Mouse (Mus musculus) kidney, adult 9 months (tissue): ENCODE results near the gene Sst.
A peak's percentile ranks its signal among the peaks of the same experiment; 100 is the strongest.
"Not testable (repeated sequence)": the region's sequence is repeated elsewhere in the genome, so short reads cannot be mapped to it uniquely, and the experiment has no call there.

Experiments
- DNase-seq: peaks from one replicate; pipeline ENCODE4 v3.0.0; 2022

The Sst gene

DNA sequence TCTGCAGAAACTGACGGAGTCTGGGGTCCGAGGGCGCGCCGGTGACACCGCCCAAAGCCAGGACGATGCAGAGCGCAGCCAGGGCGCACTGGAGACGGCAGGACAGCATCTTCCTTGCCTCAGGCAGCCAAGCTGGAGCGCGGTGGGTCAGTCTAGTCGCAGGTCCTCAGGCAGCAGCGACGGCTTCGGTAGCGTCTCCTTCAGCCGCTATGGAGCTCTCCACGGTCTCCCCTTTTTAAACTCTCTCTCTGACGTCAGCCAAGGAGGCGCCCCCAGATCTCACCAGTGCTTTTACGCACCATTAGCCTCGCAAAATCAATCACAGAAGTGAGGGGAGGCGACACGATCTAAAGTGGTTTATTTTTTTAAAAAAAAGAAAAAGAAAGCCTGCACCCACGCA, at the start of gene Sst:
Gene Sst, minus strand, starts transcription at position 323 of the 400 bp plus-strand sequence.
- no peak for DNase-seq

DNA sequence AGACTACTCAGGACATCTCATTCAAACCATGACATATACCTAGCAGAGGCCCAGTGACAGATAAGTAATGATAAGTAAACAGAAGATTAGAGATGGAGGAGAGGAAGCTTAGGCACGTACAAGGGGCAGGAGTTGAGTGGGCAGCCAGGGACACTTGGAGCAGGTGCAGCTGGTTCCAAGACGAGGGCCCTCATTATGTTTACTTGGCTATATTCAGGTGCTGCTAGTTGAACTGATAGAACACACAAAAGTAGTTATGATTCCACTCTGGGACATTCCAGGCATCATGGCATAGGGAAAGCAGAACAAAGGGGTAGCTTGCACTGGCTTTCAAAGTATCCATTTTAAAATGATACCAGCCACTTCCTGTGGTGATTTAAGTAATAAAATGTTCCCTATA, 43.6 kb upstream of the Sst start:
- no peak for DNase-seq

DNA sequence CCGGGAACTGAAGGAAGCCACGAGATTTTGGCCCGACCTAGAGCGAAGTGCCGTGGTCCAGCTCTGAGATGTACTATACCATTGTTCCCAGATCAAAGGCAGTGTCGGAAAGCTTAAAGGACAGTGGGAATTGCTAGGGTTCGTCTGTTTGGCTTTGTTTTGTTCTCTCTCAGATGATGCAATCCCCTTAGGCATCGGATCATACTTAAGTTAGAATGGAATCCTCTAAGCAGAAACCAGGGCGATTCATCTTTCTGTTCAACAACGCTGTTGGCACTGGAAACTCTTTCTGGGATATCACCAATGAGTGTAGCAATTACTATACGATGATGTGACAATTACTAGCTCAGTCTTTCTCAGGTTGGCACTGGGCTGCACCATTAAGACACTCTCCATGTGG, 41.5 kb upstream of the Sst start, which contains the start of gene Rtp2:
Gene Rtp2, minus strand, starts transcription at position 101 of the 400 bp plus-strand sequence.
- DNase-seq: no peak

DNA sequence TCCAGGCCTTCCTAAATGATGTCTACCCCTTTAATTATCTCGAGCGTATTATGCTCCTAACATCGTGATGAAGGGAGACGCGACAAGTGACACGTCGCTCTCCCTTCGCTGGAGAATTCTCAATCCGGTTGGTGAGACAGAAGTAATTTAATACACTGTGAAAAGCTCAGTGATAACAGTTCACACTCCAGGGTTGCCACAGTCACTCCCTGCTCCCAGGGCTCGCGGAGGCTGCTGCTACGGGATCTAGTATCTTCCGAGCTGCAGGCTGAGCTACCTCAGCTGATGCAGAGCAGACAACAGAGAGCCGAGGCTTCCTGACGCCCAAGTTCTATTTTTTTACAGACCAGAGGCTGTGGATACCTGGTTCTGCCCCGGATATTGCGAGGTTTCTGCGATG, 40.5 kb upstream of the Sst start:
- DNase-seq: no peak

DNA sequence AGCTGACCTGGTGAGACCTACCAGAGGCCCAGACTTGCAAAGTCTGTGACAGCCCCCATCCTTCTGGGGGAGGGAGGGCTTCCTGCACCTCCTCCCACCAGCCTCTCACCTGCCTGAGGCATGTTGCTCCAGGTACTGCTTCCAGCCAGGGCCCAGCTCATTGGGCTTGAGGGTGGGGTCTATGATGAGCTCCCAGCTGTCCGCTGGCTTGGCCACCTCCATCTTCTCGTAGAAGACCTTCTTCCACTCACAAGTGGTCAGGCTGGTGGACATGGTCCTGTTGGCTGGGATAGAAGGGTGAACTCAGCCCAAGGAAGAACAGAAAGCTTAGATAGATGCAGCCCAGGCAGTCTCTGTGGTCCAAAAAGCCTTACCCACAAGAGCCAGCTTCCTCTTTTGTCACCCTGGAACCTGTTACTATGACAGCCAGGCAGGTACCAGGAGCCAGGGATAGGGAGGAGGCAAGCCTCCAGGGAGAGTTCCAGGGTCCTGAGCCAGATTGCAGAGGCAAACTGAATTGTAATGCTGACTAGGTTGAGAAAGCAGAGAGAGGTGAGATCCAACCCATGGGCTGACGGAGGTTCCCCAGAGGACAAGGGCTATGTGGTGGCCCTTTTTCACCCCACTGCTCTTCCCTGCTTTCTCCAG, 39.8 kb upstream of the Sst start:
- no peak for DNase-seq

DNA sequence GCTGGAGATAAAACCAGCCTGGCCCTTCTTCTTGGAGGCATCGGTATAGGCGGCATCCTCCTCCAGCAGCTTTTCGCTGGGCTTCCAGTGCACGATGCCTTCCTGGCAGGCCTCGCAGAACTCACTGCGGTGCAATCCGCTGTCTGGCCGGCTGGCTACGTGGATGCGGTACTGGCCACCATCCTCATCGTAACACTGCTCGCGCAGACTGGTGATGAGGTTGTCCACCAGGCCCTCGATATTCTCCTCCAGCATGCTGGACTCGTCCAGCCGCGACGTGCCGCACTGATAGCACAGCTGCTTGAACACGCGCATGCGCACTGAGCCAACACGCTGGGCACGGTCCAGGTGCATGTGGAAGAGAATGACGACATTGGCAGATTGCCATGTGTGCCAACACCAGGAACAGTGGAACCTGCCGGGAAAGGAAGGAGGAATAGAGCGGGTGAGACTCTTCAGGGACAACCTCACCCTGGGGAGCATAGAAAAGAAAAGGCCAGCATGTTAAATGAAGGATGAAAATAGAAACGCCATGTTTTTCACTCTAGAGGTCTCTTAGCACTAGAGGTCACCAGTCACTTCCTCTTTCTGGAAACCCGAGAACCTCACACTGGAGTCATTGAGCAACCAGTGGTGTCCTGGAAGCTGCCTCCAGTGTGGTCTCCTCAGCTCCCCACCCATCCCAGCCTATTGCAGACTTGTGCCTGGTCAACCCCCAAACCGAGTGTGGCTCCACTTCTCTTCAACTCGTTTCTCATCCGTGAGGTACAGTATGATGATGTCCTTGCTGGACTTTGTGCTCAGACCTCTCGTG, 36.8 kb upstream of the Sst start:
- no peak for DNase-seq

DNA sequence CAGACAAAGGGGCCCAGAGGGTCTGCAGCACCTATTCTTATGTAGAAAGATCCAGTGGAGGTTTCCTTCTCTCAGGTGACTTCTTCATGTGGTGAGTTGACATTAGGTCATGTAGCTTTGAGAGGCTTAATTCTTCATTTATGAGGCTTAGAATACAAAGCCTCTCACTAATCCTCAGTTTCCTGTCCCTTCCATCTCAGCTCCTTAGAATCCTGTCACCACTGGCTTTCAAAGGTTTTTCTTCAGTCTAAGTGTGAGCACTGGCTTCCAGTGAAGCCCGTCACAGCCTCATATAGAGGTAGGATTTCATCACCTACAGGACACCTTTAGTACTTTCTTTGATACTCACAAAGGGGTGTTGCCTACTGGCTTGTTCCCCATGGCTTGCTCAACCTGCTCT, 32.1 kb upstream of the Sst start:
- DNase-seq: no peak

DNA sequence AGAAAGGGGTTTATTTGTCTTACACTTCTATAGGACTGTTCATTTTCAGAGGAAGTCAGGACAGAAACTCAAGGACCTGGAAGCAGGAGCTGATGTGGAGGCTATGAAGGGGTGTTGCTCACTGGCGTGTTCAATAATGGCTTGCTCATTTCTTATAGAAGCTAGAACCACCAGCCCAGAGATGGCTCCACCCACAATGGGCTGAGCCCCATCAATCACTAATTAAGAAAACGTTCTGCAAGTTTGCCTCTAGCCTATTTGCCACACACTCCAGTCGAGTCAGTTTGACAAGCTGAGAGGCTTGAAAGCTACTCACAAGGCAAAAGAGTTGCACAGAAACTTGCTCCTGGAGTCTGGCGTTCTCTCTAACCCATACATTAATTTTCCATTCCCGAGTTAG, 30.9 kb upstream of the Sst start:
- DNase-seq: no peak

DNA sequence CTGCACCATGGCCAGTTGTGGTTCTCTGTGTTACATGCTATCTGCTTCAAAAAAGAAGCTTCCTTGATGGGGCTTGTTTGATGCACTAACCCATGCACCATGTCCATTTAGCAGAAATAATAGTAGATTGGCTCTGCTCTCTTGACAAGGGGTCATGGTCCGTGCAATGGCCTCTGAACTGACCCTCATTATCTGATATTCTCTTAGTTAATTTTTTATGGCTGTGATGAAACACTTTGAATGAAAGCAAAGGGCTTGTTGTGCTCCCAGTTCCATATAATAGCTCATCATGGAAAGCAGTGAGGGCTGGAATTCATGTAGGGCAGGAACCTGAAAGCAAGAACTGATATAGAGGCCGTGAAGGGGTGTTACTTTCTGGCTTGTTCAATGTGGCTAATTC, 28.7 kb upstream of the Sst start:
- no peak for DNase-seq

DNA sequence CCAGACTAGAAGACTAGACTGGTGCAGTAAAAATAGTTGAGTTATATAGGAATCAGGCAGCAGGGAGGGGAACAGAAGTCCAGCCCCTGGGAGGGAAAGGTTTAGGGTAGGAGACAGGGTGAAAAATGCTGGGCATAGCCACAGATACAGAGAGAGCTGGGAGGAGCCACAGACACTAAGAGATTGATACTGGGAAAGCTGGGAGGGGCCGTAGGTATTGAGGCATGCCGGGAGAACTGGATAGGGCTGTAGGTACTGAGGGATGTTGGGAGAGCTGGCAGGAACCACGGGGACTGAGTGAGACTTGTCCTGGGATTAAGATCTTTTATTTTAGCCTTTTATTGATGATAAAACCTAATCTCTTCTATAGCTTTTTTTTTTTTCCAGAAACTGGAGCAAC, 22.6 kb upstream of the Sst start:
- DNase-seq: no peak

DNA sequence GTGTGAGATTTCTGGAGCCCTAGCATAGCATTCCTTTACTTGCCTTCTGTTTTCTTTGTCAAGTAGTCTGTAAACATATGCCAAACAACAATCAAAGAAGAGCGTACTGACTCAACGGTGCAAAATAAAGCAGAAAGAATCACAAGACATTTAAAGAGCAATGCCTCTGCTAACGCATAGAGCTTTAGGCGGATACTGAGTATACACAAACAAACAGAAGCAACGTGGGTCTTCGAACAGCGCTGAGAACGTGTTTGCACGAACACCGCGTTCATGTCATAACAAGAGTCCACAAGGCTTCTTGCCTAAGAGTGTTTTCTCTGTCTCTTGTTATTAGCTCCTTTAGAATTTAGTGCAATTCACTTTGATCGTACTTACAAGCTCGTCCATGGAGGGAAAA, 22.0 kb upstream of the Sst start:
- DNase-seq: no peak

DNA sequence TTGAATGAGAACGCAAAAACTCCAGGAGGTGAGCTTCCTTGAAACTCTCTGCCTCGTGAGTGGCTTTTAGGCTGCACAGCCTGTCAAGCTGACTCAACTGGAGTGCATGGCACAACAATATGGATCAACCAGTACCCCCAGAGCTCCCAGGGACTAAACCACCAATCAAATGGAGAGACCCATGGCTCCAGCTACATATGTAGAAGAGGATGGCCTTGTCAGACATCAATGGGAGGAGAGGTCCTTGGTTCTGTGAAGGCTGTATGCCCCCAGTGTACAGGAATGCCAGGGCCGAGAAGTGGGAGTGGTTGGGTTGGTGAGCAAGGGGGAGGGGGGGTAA, 18.2 kb upstream of the Sst start:
- not testable (repeated sequence) for DNase-seq

DNA sequence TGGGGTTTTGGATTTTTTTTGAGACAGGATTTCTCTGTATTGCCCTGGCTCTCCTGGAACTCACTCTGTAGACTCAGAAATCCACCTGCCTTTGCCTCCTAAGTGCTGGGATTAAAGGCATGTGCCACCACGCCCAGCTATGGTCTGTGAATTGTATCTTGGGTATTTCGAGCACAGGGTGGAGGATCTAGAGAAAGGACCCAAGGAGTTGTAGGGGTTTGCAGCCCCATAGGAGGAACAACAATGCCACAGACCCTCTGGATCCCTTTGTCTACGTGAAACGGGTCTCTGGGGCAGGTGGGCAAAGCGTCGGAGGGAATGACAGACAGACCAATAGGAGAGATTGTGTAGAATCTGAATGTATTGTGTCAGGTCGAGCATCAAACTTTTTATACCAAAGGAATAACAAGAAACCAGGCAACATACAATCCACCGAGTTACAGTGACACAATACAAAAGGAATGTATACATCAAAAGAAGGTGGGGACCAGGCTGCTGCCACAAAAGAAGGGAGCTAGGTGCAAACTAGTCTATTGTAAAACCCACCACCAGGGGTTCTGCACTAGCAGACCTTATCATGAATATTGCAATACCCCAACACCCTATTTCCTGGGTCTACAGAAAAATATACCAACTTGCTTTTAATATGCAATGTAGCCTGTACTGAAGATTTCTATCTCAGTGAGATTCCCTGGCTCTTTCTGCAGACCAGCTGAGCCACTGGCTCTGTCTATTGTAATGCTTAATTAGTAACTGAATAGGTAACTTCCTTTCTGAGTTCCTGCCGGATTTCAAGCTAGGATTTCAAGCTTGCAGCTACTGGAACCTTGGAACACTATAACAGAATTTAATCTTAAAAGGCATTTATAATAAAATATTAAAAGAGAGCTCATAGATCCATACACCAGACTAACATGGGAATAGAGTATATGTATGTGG, 17.6 kb upstream of the Sst start:
- DNase-seq: not testable (repeated sequence)

DNA sequence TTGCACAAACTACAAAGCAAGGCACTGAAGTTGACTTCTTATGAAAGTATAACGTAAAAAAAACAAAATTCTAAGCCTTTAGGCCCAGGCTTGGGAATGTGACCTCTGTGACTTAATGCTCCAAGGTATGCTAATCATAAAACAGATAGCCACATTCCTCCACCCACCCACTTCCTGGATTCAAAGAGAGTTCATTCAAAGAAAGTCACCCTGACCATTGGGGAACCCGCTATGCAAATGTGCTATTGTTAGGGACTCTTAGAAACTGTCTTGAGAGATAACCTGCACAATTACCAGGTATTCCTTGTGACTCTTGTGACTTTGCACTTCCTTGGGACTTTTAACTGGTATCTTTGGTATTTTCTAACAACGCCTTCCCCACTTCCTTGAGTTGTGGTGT, 15.8 kb upstream of the Sst start:
- DNase-seq: not testable (repeated sequence)

DNA sequence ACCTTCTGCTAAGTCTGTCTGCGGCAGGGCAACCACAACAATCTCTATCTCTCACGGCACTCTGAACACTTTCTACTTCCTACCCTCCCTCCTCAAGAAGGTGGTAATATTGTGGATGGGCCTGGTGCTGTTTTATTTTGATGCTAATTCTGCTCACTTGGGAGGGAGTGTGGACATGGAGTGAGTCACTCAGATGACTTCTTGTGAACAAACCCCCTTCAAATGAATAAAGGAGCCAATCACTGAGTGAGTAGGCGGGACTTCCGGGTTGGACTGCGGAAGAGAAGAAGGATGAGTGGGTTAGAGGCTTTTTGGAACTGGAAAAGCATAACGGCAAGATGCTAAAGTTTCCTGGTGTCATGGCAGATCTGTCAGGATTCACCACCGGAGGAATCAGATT, 10.7 kb upstream of the Sst start:
- no peak for DNase-seq

DNA sequence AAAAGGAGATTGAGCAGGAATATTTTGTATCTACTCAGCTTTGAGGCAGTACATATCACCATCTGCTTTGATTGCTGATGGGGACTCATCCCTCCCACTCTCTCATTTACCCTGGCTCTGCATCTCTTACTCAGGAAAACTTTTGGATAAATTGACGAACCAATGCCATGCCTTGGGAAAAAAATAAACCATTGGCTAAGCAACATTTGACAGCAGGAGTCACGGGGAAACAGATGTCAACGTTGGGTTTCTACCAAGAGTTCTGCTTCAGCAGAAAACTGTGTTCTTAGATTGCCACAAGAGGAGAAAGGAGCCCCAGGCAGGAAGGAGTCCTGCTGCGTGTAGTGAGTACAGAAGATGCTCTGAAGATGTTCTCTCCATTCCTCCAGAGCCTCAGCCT, 9.3 kb upstream of the Sst start:
- no peak for DNase-seq

DNA sequence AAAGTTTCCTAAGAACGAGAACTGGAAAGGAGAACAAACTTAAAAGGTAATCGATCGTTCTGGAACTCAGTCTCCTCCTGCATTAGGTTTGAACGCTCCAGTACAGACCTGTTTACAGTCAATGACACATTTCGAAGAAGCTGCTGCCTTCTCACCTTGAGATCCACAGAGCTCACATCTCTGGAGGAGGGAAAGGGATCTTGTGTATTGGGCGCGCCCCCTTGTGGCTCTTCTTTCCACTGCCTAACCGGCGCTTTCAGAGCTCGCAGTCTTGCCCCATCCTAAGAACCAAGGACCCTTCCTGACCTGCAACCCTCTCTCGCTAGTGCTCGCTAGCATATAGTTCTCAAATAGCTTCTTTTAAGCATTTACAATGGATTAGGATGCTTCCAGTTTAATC, 8.1 kb upstream of the Sst start:
- peak; percentile 78 for DNase-seq

DNA sequence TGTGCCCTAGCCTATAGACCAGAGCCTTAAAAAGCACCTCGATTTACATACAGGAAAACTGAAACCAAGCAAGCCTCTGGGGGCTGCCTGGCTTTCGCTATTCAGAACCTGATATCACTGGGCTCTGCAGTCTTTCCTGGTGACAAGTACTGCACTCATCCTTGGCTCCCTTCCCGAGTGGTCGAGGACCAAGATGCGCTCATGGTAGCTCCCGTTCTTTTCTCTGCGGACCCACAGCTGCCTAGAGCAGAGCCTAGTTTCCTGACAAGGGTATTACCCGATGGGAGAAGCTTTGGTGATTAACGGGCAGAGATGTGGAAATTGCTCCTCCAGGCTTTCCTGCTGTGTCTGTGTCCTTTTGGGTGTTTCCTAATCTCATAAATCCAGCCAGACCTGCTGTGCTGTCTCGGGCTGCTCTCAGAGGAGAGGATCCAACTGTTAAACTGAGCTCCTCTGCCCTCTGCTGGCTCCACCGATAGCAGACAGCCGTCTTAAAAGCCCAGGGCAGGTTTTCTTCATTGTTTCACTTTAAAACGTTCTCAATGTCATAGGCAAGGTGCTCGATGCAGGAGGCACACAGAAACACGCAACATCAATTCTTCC, 7.3 kb upstream of the Sst start:
- peak; percentile 75 for DNase-seq

DNA sequence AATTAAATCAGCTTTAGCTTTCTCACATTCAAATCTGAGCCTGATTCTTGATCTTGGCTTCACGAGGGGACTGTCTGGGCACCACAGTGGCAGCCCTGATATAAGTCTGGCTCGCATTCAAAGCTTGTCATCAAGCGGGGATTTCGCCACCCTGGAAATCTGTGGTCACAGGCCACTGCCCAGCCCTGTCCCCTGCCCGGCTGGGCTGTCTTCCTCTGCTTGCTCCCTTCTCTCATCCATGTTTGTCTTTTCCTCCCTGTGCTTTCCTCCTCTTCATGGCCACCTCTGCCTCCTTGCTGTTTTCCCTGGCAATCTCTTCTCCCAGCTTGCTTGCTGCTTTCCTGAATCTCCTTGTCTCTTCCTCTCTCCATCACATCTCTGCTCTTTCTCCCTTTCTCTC, 6.7 kb upstream of the Sst start:
- no peak for DNase-seq

DNA sequence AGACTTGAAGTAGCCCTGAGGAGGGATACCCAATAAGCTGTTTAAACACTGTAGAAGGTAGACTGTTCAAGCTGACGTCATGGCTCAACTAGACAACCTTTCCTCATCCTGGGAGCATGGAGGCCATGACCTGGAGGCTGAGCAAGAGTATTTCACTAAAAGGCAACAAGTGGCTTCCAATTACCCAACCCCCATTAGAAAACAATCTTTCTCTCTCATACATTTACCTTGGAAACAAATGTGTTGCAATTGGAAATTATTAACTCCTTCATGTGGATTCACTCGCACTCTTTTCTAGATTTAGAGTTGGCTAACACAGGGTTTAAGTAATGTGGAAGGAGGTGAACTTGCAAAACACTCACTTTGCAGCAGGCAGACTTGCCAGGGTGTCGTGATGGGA, 4.4 kb upstream of the Sst start:
- no peak for DNase-seq

DNA sequence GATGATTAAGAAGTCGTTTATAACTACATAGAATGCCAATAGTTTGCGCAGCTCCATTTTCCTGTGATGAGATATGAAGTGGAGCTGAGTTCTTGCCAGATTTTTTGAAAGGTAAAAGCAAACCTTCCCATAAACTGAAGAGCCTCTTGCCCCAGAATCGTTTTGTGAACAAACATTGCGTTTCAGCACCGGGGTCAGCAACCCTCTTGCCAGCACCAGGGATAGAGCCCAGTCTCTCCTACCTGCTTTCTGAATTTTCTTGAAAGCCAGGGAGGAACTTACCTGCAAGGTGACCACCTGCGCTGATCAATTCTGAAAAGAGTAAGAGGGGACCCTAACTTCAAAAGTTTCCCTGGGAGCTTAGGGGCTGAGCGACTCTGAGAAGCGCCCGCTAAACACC, 607 bp downstream of the Sst start:
- peak; percentile 3 for DNase-seq

DNA sequence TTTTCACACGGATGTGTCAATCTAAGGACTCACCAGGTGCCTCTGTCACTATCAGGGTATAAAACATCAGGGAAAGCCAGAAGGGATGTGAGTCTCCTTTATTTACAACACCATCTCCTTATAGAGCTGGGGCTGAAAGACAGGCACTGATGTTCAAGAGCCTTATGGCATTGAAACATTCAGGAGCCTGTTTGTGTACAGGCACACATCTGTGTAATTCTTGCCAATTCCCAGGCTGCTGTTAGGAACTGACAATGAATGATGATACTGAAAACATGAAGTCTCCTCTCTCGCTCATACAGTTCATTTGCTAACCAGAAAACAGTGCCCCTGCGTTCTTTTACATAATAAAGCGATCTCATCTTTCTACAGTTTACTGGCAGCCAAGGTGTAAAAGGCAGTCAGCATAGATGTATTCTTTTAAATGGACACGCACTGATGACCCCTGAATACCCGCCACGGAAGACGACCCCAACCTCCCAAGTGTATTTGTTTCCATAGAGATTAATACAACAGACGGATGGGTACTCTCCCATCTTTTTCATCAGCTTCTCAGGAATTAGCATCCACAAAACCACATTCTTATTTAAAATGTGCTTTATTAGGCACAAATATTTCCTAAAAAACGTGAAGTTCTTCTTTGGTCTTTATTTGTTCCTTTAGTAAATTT, 2.7 kb downstream of the Sst start:
- DNase-seq: no peak

DNA sequence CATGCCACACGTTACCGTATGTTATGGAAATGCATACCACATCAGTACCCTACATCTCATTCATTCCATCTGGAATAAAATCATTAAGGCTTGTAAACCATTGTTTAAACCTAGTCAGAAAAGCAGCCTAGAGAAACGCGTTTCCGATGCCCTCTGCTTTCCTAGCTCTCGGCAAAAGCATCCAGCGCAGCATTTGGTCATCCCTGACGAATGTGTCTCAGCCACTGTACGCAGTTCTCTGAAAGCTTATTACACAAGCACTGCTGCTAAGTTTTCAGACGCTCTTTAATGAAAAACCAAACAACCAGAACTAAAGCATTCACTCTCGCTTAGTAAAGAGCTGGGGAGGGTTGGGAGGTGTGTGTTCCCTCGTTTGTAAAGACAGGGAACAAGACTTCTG, 5.7 kb downstream of the Sst start:
- no peak for DNase-seq
